Mouse (Mus musculus): Measurements from ENCODE around the gene Btbd9.

The Btbd9 gene

DNA sequence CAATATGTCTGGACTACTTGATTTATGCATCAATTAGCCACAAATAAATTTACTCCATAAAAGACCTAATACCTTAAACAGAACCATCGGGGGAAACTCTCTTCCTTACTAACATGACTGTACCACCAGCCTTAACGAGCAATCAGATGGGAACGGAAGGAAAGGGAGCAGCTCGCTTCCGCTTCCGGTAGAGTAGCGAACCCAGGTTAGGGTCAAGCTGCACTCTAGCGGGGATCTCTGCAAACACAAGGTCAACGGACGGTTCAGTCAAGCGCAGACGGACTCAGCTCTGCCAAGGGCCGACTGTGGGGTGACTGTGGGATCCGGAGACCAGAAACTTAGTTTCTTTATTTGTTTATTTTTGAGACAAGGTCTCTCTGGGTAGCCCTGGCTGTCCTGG lies 25.9 kb upstream of the Btbd9 start:
- DNase-seq (ENCODE audit: low spot score), result no peak

DNA sequence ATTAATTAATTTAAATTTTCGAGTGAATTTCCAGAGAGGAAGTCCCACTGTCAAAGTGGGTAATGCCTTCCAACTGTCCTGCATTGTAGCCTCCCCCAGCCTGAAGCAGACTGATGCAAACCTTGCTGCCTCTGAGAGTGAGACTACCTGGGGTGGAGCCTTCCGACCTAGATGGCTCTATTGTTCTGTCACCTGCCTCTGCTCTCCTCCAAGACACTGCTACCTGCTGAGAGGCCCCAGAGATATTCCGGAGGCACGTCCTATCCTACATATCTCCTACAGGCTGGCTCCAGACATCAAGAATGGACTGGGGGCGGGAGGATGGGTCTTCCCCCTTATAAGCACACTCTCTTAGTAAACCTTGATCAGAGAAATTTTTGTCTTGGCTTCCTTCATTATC lies 22.0 kb upstream of the Btbd9 start:
- no peak for DNase-seq (ENCODE audit: low spot score)

- no peak for DNase-seq (ENCODE audit: low spot score)
Measured at GRCm38 (mm10) chr17:30597786-30598185, 21.5 kb upstream of the Btbd9 start.

DNA sequence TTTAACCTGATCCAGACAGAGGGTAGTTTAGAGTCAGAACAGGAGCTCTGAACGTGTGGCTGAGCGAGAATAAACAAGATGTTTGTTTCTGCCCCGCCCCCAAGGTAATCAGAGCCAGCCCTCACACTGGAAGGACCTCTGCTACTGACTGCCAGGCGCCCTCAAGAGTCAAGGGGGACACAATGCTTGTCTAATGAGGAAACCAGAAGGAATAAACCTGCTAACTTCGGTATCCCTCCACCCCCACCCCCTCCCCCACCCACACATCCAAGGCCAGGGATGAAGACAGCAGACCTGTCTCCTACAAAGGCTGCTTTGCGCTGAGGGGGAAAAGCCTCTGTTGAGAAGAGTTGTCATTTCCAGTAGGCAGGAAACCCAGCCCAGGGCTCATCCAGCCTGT lies 18.6 kb upstream of the Btbd9 start:
- DNase-seq (ENCODE audit: low spot score), result no peak

DNA sequence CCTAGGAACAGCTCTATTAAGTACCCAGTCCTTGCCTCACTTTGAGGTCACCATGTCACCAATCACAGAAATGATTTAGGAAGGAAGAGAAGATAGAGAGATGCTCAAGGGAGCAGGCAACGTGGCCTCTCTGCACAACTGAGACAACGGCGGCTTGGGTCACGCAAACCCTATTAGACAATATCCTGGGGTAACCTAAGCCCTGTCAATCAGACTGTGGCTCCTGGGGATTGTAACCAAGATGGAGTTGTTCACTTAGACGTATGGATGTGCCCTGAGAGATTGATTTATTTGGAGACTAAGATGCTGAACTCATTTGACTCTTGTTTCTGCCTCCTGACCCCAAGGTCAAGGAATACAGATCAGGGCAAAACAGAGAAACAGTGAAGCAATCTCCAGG lies 18.1 kb upstream of the Btbd9 start:
- no peak for DNase-seq (ENCODE audit: low spot score)

DNA sequence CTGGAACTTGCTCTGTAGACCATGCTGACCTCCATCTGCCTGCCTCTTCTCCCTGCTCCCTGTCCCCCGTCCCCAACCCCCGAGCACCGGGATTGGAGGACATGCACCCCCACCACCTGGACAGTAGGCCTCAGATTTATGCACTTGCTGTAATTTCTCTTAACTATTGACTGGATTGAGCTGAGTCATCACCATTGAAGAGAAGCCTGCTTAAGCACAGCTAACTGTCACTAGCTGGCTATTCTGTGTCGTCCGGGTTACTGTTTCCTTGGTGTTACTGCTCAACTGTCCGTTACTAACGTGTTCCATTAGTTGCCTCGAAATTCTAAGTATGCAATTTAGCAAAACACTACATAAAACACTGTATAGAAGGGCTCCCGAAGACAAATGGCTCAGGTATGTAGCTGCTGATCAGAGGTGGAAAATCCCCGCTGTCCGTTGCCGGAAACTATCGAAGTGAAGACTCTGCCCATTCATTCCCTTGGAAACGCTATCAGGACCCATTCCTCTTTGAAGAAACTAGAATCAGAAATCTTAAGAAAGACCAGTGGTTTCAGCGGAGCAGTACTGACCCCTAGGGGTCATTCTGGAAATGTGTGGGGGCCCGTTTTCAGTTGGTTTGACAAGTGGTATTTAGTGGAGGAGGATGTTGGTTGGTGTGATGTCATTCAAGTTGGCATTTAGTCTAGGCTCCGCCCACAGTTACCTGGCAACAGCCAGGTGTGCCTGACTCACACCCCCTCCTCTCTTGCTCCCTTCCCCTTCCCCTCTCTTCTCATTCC lies 14.3 kb upstream of the Btbd9 start:
- DNase-seq (ENCODE audit: low spot score), result peak; percentile 69

DNA sequence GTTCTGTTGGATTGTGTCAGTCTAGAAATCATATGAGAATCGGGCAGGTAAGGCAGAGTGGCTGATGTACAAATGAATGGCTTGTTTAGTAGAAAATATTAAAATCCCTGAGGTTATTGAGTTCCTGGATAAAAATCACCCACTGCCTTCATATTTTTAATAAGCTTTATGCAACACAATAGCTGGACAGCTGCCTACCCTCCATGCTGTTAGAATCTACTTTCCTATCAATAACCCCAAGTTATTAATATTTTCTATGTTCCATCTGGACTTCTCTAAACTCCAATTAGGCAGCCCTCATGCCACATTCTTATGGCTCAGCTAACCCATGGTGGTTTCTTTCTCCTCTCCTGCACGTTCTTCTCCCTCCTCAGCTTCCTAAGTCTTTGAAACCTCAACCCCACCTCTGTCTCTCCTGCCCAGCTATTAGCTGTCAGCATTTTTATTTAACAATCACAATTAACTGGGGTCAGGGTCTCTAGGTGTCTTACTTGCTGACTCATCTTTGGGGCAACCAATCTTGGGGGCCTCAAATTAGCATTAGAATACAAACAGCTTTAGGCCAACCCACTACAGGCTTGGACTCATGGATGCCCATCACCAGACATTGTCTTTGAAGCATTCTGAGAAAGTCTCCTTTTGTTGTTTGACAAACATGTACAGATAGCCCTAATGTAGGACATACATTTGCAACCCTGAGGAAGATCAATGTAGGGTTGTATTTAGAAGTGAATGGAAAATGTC lies 7.1 kb upstream of the Btbd9 start:
- DNase-seq (ENCODE audit: low spot score), result no peak

GRCm38 (mm10) chr17:30582313-30582712 lies 6.0 kb upstream of the Btbd9 start:
- no peak for DNase-seq (ENCODE audit: low spot score)

DNA sequence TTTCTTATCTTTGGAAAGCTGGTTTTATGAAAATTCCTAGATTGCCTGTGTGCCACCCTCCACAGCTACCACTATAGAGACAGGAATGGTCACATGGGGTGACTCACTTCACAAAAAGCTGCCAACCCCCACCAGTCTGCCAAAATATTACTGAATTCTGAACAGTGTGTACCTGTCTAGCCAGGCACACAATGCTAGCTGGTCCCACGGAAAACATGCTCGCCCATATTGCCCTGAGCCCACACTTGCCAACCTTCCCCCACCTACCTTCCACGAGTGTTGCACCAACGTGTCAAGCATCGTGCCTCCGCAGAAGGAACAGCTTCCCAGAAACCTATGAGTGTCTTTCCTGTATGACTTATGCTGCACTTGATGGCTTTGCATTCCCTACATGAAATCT lies 4.9 kb upstream of the Btbd9 start:
- no peak for DNase-seq (ENCODE audit: low spot score)

DNA sequence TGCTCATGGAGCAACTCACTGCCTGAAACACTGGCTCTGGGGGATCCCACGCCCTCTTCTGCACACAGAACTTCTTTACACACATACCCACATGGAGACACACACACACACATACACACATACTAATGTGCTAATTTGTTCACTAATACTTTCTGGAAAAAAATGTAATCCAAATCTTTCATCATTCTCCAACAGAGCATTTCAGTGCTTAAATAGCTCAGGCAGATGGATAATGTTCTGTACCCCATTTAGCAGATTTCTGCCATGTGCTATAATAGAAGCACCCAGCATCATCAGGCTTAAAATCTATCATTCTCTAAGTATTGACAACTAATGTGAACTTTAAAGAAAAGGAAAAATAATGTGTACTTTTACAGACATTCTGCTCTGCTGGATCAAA lies 4.5 kb upstream of the Btbd9 start:
- DNase-seq (ENCODE audit: low spot score), result no peak

- no peak for DNase-seq (ENCODE audit: low spot score)
Measured at GRCm38 (mm10) chr17:30576946-30577345, 658 bp upstream of the Btbd9 start.

GRCm38 (mm10) chr17:30575121-30575904 lies 975 bp downstream of the Btbd9 start:
- DNase-seq (ENCODE audit: low spot score), result peak; percentile 65

DNA sequence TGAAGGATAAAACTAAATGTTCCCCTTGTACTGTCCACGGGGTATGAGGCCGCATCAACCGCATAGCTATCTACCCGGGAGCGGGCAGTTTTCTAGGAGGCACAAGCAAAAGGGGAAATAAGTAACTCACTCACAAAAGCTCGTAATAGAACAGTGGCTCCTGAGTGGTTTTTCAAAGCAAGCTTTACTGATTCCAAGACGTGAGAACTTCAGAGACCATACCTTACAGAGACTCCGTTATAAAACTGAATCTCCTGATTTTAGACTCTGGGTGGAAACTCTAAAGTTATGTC lies 1.6 kb downstream of the Btbd9 start:
- DNase-seq (ENCODE audit: low spot score), result no peak

GRCm38 (mm10) chr17:30573990-30574782 lies 2.1 kb downstream of the Btbd9 start:
- DNase-seq (ENCODE audit: low spot score), result no peak

DNA sequence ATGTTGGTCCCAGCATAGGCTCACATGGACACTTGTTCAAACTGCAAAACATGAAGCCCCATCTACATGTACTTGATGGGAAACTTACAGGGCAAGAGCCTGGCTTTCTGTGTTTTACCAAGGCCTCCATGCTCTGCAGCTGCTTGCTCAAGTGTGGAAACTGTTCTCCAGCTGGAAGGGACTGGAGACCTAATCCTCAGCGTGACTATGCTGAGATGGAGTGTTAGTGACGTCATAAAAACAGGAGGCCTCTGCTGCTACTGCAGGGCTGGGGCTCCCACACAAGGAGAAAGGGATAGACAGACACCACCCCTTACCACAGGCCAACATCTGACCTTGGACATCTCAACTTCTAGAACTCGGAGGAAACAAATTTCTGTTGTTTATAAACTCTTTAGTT lies 5.3 kb downstream of the Btbd9 start:
- no peak for DNase-seq (ENCODE audit: low spot score)

DNA sequence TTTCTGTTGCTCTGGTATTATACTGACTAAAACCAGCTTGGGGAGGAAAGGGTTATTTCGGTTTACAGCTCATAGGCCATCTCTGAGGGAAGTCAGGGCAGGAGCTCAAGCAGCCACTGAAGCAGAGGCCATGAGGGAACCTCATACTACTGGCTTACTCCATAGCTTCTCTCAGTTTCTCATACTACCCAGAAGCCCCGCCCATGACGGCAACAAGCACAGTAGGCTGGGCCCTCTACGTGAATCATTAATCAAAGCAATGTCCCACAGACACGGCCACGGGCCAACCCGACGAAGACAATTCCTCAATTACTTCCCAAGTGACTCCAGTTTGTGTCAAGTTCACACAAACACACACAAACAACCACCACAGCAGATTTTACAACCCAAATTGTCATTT lies 6.1 kb downstream of the Btbd9 start:
- no peak for DNase-seq (ENCODE audit: low spot score)

DNA sequence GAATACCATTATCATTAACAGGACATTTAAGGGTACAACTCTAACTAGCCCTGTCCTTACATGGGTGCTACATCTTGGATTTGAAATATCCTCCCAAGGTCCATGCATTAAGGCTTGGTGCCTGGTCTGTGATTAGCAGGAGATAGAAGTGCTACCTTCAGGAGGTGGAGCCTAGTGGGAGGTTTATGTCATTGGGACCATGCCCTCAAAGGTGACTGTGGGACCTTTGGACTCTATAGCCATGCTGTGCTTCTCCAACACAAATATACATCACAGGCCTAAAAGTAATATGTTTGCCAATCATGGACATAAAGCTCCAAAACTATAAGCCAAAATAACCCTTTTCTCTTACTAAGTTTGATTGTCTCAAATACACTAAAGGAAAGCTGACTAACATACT lies 7.8 kb downstream of the Btbd9 start:
- DNase-seq (ENCODE audit: low spot score), result no peak

DNA sequence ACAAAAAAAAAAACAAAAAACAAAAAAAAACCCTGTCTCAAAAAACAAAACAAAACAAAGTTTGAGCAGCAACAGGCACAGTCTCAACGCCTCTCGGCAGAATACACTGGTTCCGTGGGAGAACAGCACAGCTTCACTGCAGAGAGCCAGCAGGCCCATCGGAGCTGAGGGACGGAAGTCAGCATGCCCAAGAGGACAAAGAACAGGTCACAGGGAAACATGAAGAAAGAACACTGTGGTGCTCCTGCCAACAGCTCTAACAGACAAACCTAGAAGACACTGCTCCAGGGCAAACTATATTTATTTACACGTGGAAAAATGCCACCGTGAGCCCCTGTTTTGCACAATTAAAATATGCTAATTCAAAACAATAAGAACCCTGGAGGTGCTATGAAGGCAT lies 11.3 kb downstream of the Btbd9 start:
- no peak for DNase-seq (ENCODE audit: low spot score)

DNA sequence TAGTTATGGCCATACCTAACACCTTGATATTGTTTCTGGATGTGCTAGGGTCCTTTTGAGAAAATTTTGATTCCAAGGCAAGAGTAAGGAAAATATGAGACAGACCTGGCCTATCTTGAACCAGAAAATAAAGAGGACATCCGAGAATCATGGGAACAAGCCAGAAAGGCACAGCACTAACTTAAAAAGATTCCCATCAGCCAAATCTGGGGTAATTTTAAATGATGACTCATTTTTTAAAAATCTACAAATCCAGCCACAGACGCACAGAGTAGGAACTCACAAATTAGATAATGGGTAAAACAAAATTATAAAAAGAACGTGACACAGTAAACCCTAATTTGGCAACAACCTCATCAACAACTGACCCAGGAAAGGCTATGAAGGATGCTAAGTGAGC lies 11.9 kb downstream of the Btbd9 start:
- no peak for DNase-seq (ENCODE audit: low spot score)

- no peak for DNase-seq (ENCODE audit: low spot score)
Measured at GRCm38 (mm10) chr17:30563484-30564075, 12.7 kb downstream of the Btbd9 start.

GRCm38 (mm10) chr17:30562770-30563169 lies 13.5 kb downstream of the Btbd9 start:
- DNase-seq (ENCODE audit: low spot score), result no peak

DNA sequence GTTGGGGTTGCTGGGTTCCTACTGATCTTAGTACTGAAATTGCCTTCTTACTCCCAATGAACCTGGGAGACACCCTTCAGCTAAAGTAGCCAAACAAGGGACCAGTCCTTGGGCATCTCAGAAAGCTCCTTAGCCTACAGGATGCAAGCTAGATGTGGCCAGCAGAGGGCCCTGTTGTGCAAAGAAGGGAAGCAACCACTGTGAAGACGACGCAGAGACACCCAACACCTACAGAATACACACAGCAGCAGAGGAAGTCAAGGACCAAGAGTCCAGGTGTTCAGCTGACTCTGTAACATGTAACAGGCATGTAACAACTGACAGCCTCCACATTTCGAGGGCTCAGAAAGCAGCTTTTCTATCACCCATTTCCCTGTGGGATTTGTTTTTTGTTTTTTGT lies 16.8 kb downstream of the Btbd9 start:
- peak; percentile 81 for DNase-seq (ENCODE audit: low spot score)

All from T-cell, adult 2 months (primary cell).